Mouse (Mus musculus) left cerebral cortex, postnatal 25 days (tissue): ENCODE results near the gene Pcdh15. TPM values are rescaled to one million over a fixed set of nuclear protein-coding genes. Genes with fewer than 3 reads are reported as not detected.

Experiments
- DNase-seq, 2 experiments: peaks; one replicate each; pipeline ENCODE4 v3.0.0; 2022; ENCODE audit warnings: low spot score in 2 of 2, mixed read lengths in 1 of 2
- intact Hi-C: fragments of 180-260 bp; cut with DNase I; formaldehyde crosslinking; loops from one replicate; pipeline ENCODE4 v1.15.1; 2025
- total RNA-seq, 2 experiments: library from RNA; stranded (reverse); gene quantifications; 2 replicates each; pipeline ENCODE4 v1.2.3; 2021

Gene Pcdh15
- total RNA-seq, 2 experiments from 2014 or later = 28.5 to 34.1 TPM

DNA sequence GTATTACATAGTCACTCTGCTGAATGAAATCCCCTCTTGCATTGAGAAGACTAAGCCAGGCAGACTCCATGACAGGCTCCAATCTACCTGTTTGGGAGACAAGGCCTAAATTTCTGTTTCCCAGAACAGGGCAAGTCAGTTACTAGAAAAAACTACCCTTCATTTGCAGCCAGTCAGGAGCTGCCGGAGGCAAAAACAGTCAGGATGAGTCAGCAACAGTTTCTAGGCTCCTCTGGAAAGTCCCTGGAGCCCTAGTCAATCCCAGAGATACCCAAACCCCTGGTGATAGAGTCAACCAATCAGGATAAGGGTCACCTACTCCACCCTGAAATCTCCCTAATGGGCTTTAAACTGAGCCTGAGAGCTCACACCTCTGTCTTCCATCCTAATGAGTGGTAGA lies 1564.0 kb downstream of the Pcdh15 start:
- intact Hi-C loops = no loop called here
- DNase-seq = no peak

DNA sequence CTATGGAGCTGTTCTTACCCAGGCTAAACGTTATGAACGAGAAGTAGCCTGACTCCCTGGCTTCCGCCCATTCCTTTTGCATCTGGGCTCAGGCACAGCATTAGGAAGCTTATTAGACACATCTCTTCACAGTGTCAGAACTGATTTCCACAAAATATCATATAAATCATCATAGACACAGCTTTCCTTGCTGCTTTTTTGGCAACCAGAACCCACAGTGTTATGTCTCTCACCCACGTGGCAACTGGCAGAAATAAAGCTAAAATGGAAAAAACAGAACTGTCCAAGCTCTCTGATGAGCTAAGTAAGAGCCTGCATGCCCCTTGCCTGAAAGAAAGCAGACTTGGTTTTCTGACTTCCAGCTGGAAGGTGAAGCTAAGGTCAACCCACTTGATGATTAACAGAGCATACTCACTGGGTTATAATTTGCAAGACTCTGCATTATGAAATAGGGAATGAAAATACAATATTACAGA lies 1580.9 kb downstream of the Pcdh15 start:
- intact Hi-C loops = no loop called here
- peak; percentile 6 to 54 for DNase-seq

DNA sequence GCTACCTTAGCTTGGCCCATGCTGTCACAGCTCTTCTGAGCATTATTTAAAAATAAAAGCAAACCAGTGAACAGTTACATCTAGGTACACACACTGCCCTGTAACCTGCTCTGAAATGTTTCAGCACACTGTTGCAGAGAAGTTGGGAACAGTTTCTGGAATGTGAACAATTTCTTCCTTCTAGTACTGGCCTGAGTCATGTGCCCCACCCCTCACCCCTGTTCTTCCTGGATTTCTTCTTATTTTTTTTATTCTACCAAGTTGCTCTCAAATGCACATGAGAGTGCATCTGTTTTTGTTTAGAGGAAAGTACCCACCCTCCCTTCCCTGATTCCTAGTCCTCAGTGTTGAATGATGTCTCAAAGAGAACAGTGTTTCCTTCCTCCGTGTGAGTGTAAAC lies 1581.4 kb downstream of the Pcdh15 start:
- intact Hi-C loops = no loop called here
- no peak for DNase-seq
